Mouse (Mus musculus): Measurements from ENCODE around the gene Chga.

Gene Chga

DNA sequence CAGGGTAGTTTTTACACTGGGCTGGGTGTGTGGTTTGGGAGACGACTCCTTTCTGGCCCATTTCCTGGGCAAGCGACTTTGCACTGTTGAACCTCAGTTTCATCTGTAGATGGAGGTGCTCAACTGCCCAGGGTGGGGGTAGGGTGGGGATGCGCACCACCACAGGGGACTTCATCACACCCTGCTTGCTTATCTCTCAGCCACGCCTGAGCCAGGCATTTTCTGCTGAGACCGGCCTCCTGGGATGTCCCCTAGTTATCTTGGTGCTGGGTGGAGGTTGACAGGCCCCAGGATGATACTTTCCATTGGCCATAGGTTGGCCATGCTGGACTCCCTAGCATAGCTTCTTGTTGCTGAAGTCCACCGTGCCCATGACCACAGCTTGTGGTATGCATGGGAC, 10.3 kb downstream of the Chga start:
- no peak for DNase-seq

DNA sequence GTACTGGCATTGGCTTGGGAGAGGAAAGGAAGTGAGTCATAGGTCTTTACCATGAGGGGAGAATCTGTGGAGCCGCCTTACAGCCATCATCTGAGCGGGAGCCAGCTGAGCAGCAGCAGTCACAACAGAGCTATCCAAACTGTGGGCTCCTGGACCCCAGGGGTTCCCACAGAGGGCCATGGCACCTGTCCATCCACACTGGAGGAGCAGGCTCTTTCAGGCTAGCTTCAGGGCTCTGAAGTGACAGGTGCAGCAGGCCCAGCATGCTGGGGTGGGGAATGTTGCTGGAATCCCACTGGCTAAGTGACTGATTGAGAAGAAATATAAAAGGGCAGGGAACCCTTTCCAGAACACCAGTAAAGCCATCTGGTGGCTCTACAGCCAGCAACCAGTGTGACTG, 12.2 kb downstream of the Chga start:
- DNase-seq = no peak

DNA sequence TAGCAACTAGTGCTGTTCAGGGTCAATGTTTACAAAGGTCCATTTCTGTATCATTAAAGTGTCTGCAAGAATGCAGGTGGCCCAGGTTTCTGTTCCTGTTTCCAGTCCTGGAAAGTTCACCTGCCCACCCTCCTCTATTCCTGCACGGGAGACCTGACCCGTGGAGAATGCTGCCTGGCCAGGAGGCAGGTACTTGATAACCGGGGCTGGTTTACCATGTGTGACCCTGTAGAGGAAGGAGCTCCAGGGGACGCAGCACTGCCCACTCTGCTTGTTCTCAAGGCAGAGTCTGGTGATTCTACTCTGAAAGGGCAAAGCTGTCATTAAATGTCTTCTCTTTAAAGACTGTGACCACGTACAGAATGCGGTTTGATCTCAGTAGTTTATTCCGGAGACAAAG, 13.4 kb downstream of the Chga start:
- no peak for DNase-seq

DNA sequence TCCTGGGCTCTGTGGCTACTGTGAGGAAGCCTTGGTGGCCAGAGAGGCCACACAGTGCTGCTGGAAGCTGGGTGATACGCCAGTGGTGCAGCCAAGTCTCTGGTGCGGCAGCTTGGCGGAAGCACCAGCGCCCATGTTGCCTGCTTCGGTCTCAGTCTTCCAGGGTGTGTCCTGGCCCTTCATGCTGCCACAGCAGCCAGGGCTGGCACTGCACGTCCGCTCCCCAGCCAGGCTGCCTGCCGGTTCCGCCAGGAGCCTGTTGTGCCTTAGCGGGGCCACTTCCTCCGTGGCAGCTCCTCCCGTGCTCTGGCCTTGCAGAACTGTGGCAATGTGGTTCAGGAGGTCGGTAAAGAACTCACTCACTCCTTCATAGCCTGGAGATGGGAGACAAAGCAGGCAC, 15.3 kb downstream of the Chga start:
- no peak for DNase-seq

DNA sequence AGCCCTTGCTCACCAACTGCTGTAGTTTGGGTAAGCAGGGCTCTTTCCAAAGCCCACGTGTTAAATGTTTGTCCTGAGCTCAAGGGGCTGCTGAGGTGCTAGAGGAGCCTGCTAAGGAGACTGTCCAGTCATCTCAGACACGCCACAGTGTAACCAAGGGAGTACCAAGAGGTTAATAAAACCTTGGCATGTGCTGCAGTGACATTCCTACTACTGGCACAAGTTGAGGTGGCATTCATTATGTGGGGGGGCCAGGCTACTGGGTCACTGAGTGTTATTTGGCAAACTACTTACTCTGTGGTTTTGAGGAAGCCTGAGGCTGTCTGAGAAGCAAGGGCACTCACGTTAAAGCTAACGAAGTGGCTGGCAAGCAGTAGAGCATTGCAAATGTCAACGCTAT, 16.0 kb downstream of the Chga start:
- no peak for DNase-seq

DNA sequence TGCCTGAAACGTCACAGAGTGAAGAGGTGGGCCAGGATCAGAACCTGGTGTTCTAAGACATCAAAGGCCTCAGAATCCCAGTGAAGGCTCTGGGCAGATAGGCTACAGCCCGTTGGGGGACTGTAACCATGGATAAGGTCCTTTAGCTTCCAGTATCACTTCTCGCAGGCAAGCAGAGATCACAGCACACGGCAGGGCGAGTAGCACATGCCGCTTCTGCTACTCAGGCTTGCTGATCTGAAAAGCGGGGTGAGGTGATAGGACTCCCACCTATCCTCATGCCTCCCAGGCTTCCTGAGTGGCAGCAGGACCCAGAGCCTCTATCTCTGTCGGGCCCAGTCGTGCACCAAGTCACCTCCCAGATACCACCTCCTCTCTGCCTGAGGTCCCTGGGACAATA, 16.9 kb downstream of the Chga start:
- no peak for DNase-seq

DNA sequence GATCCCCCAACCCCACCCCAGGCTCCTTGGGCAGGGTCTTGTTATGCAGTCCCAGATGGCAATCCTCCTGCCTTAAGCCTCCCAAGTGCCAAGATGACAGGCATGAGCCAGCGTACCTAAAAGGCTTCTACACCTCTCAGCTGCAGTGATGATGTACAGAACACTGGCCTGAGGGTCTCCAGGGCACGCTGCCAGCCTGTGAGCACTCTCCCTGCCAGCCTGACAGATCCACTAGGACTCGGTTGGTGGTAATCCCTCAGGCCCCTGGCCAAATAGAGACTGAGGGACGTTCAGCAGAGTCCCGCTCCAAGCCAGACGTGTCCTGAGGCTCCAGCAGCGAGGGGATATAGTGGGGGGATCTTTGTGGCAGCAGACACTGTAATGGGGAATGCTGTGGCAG, 18.3 kb downstream of the Chga start:
- DNase-seq = no peak

DNA sequence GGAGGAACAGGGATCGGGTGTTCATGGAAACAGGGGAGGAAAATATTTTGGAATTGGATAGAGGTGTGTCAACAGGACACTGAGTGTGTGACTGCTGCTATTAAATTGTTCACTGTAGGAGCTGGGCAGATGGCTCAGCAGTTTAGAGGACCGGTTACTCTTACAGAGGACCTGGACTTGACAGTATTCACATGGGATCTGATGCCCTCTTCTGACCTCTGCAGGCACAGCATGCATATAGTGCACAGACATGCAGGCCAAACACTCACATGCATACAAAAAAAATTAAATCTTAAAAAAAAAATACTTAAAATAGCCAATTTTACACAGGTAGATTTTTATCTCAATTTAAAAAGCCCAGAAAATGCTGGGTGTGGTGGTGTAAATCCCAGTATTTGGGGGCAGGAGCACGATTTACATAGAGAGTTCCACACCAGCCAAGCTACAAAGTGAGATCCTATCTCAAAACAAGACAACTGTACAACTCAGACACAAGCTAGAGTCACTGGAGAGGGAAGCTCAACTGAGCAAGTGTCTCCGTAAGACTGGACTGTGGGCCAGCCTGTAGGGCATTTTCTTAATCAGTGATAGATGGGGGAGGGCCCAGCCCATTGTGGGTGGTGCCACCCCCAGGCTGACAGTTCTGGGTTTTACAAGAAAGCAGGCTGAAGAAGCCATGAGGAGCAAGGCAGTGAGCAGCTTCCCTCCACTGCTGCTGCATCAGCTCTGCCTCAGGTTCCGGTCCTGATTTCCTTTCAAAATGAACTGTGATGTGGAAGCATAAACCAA, 21.0 kb downstream of the Chga start:
- DNase-seq = no peak

DNA sequence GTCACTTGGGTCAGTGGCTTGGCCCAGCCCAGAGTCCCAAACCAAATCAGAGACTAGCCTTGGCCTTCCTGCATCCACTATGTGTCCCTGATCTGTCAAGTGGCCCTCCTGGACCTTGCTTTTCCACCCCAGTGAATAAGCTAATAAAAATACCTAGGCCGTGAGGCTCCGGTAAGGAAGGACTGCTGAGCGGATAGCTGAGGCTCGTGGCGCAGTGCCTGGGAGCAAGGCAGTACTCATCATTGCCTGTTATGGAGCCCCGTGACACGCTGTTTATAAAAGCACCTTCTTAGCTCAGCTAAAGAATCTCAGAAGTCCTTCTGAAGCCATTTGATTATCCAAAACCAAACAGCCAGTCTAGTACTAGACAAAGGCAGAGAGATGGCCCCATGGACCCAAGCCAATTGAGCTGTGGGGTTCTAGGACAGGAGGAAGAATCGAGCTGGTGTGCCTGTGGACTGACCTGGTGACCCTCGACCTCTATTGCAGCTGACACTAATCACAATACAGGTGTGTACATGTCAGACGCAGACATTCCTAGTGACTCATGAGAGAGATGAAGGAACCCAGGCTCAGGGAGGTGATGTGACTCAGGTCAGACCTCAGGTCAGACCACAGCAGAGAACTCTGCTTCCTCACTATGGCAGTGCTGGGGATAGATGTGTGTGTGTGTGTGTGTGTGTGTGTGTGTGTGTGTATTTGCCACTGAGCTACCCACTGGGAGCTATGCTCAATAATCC, 22.1 kb downstream of the Chga start:
- no peak for DNase-seq

DNA sequence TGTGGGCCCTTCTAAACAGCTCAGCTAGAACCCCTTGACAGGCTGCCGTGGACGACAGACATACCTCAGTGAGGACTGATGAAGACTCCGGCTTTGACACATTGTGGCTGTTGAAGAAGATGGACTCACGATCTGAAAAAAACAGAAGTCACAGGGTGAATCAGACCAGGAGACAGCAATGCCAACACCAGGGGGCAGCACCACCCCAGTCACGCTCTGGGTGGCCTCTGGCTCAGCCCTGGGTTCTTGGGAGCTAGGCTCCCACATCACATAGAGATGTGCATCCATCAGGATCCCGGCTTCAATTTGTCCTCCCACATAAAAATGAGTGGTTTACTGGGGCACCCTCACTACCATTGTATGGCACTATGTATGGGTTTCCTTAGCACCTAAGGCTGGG, 24.3 kb downstream of the Chga start:
- peak; percentile 50 to 80 for DNase-seq

DNA sequence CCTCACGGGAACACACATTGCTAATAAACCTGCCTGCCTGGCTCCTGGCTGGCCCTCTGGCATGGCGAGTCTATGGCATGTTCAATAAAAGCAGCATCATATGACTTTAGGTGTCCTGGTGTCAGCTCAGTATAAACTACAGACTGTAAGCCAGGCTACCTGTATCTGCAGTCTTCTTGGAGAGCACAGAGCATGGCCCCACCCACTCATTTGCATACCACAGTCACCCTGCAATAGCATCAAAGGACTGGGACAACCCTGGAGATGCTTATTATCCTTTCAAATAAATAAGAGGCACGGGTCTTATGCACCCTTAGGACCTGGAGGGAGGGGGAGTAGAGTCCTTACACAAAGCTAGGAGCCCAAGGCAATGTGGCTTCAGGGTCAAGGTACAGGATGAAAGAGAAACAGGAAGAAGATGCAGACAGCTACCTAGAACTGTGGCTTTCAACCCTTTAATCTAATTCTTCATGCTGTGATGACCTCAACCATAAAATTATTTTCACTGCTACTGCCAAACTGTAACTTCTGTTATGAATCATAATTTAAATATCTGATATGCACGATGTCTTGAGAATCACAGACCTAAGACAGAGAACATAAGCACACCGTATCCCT, 26.9 kb downstream of the Chga start:
- DNase-seq = no peak

DNA sequence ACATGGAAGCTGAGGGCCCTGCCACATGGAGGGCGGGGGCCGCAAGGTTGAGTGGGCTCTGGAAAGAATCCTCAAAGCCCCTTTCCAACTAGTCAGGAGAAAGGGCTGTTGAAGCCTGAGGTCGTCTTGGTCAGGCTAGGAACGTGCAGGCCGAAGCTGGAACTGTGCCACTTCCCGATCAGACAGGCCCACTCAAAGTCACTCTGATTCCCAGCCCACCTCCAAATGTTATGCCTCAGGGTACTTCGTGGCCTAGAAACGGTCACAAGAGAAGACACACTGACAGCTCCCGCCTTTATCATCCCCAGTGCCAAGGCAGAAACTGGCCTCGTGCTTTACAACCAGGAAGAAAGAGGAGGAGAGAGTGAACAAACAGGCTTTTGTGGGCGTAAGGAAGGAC, 27.7 kb downstream of the Chga start:
- no peak for DNase-seq

DNA sequence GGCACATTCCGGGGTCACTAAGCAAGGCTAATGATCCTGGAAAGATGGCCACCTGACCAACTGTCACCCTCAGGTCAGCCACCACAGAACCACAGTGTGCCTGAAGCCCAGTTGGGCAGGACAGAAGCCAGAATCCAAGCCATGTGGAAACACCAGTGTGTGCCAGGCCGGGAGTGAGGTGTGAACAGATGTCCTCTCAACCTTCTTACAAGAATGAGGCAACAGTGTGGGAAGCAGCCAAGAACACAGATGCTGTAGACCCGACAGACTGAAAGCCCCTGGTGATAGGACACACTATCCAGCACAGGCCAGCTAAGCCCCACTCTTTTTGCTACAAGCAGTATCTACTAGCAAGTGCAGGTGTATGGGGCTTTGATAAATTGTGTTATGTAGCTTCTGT, 30.6 kb downstream of the Chga start:
- no peak for DNase-seq

DNA sequence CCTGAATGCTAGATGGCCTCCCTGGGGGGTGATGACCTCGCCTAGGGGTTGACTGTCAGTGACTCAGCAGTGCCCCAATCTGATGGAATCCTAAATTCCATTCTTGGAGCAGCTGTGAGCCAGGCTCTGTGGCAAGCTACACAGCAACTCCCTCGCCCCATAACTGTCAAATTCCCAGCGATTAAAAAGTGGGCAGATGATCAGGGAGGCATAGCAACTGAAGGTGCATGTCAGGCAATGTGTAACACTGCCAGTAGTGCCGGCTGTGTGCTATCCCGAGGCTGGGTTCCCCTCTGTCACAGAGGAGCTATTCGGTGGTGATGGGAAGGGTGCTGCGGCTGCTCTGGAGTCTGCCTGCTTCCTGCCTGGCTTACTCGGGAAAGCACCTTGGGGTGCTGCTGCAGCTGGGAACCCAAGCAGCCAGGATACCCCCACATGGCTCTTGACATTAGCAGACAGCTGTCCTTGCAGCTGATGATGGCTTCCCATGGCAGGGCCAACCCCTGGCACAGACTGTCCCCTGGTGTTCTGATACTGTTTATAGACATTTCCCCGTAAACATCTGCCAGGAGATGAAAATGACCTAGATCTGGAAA, 31.6 kb downstream of the Chga start:
- no peak for DNase-seq

DNA sequence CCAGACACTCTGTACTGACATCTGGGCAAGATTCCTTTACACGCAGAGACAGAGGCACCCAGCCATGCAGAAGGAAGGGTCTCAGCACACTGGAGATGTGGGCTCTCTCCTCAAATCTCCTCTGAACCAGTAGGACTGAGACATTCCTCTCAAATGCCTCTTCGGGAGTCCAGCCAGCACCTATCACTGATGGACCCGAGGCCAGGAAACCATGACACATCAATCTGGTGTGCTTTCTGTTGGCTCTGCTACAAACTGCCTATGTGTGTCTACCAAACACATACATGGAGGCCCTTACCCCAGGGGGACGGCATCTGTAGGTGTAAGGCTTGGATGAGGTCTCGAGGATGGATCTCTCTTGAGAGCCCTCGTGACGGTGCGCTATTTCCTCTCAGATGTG, 32.3 kb downstream of the Chga start:
- no peak for DNase-seq

DNA sequence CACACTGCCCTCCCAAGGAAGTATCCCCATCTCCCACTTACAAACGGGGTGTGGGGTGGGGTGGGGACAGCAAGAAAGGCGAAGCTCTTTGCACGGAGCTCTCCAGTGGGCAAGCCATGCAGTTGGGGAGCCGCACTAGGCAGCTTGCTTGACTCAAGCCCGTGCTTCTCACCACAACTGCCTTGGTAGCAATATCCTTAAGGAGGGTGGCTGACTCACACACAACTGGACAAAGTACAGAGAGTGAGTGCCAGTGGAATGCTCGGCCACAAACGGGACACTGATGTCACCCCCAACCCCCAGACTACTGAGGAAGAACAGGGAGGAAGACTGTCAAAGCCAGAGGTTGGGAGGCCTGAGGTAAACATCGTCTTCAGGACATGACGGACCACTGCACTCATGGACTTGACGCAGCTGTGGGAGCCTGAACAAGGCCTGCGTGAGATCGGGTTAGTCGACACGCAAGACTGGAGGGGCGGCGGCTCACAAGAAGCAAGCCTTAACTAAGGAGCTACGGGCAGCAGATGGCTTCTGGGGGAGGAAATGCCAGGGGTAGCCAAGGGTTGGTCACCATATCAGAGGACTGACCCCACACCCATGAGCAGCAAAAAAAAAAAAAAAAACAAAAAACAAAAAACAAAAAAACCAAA, 36.1 kb downstream of the Chga start:
- DNase-seq = no peak

DNA sequence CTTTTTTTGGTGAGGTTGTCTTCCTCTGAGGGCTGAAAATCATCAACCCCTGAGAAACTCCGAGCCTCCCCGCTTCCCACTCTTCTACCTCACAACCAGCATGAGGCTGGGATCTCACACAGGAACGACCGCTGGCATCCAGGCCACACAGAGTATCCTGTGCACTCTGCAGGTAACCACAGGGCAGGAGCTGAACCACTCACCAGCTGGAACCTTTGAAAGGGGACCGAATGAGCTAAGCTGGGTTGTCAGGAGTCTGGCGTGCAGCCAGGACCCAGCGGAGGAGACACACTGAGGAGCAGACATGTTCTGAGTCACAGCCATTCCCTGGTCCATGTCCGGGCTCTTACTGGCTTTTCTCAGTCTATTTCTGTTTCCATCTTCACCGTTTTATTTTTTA, 38.9 kb downstream of the Chga start:
- DNase-seq = no peak

DNA sequence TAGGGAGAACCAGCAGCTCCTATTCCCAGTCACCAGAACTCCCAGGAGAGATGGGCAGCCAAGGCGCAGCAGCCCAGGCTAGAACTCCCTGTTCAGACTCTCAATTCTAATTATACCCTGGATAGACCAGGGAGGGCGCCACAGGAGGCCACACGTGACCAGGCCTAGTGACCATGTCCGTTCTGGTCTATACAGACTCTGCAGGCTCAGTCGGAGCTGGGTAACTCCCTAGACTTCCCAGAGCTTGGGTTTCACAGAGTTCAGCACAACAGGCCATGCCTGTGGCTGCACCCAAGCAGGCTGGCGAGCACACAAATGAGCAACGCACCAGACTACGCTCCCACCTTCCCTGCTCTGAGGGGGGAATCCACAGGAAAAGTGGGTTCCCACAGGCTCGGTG, 39.9 kb downstream of the Chga start:
- DNase-seq = no peak

DNA sequence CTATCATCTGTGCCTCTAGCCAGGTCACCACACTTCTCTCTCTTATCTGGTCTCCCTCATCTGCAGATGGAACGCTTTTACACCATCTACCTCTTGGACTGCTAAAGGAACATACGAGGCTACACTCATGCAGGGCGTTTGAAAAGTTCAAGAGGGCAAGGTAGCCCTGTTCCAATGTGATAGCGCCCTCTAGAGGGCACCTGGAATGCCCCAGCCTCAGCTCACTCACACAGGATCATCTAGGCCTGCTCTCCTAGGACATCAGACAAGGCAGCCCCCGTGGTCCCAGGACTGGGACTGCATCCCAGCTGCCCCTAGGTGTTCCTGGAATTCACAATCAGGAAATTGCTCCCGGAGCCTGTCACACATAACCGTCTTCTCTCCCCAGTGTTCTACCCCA, 41.6 kb downstream of the Chga start:
- peak in 1 of 2 experiments; percentile 19 for DNase-seq

DNA sequence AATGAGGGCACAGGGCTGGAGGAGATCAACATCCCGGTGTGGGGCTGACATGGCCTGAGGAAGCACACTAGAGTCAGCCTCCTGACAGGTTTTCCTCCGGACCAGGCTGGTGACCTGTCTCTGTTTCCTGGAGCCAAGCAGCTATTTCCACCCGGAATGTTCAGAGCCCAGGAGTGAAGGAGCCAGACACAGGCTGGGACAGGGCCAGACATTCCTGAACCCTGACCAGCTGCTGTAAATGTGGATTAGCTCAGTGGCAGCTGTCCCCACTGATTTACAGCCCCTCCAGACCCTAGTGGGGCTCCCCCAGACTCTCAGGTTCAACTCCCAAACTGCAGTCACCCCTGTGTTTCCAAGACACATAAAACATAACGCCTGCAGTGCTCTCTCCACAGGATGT, 42.7 kb downstream of the Chga start:
- no peak for DNase-seq

DNA sequence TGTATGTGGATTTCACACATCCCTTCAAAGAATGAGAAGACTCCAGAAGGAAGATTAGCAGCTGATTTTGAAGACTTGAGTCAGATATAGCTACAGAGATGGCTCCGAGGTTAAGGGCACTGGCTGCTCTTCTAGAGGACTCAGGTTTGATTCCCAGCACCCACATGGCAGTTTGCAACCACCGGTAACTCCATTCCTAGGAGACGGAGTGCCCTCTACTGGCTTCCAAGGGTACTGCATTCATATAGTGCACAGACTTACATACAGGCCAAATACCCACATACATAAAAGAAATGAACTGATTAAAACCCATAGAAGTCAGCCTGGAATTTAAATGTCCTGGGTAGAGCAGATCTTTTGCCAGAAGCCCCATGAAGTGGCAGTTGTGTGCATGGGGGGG, 43.8 kb downstream of the Chga start:
- DNase-seq = no peak

DNA sequence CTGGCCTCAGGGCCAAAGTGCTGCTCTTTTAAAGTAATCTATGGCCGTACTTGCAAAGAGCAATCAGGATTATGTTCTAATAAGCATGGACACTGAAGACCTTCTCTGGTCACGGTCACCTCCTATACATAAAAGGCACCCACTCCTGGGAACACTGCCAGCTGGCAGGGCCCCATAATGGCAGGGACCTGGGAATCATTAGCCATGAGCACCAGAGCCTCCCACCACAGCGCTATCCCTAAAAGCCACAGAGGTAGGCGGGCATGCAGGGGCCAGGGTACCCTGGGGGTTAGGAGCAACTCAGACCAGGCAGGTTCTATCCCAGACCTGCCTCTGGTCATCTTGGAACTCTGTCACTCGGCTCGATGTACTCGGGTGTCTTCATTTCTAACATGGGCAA, 45.0 kb downstream of the Chga start:
- DNase-seq = no peak

DNA sequence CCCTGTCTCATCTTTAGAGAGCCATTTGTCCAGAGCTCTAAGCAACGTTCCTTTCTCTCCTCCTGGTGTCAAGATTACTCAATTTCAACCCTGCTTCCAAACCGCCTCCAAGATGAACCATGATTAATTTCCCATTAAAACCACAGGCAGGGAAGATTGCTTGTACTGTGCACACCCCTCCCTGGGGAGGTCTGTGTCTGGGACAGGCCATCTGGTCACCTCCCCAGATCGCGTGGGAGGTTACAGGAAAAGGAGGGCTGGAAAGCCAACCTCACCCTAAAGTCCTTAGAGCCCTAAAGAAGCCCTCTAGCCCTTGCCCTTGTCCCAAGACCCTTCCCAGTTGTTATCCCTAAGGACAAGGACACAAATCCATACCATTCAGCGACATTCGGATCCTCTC, 45.6 kb downstream of the Chga start:
- no peak for DNase-seq

All from spleen, adult 18-20 months (tissue).